Mouse (Mus musculus) mouse trophoblast stem cell (cell line): ENCODE measurements around the gene Fbln2.

ENCODE experiments used
- in situ Hi-C, 2 experiments: fragments of 300-500 bp; cut with MseI, MboI; formaldehyde crosslinking; loops; 2 replicates in 1 of 2; 3 replicates in 1 of 2; pipeline ENCODE4 v1.15.1; 2025

Fbln2 gene

DNA sequence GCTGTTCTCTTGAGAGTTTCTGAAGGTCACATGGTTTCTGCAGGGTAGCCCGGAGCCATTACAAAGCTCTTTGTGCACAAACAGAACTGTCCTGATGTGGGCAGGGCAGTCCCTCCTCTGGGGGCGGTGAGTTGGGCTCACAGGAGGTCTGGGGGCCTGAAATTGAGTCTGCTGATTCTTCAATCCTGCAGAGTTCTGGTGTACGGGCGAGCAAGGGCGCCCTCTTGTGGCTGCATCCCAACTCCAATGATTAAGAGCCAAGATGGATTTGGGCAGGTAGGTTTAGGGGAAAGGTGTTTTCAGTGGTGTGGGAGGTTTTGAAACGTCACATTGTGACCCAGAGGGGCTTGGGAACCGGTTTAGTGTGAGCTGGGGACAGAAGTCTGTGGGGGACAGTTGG lies 65.3 kb downstream of the Fbln2 start:
- in situ Hi-C loops: loop anchor here (5.0 kb wide), 2 partner anchors 95 to 115 kb away; no protein-coding TSS in a partner anchor

DNA sequence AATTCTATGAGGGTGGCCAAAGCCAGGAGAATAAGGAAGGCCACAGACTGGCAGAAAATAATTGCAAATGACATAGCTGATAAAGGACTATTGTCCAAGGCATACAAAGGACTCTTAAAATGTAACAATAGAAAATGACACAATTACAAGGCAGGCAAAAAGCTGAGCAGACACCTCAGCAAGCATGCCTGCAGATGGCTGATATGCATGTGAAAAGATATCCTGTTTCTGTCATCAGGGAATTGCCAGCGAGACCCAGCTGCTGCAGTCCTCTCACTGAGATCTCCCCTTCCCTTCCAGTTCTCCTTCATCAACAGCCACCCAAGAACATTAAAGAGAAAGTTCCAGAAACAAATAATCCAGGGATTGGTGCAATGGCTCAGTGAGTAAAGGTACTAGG lies 66.0 kb downstream of the Fbln2 start:
- in situ Hi-C loops: loop anchor here (5.0 kb wide), 2 partner anchors 96 to 116 kb away; no protein-coding TSS in a partner anchor

DNA sequence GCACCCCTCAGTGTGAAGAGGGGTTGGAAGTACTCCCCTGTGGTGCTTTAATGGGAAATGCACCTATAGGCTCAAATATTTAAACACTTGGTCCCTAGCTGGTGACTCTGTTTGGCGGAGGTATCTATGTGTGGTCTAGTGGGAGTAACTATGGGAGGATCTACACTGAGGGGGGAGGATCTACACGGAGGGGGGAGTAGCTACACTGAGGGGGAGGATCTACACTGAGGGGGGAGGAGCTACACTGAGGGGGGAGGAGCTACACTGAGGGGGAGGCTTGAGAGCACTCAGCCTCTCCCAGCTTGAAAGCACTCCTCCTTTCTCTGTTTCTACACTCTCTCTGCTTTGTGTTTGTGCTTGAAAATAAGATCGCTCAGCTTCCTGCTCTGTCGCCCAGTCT lies 67.2 kb downstream of the Fbln2 start:
- in situ Hi-C loops: loop anchor here (5.0 kb wide), 2 partner anchors 97 to 117 kb away; no protein-coding TSS in a partner anchor

DNA sequence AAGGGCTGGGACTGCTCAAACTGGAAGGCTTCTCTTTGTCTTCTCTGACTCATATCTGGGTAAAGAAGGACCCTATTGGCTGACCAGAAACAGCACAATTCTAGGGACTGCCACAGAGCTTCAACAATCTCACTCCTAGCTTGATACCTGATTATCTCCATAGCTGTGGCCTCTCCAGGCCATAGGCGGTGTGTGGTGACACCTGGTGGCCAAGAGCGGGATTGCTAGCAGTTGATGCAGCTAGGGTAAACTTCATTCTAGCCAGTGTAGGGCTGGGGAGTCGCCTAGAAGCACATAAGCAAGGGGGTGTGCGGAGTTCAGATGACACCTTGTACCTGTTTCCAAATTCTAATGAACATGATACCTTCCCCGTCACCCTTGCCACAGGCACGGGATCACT lies 69.0 kb downstream of the Fbln2 start:
- in situ Hi-C loops: no loop called here

DNA sequence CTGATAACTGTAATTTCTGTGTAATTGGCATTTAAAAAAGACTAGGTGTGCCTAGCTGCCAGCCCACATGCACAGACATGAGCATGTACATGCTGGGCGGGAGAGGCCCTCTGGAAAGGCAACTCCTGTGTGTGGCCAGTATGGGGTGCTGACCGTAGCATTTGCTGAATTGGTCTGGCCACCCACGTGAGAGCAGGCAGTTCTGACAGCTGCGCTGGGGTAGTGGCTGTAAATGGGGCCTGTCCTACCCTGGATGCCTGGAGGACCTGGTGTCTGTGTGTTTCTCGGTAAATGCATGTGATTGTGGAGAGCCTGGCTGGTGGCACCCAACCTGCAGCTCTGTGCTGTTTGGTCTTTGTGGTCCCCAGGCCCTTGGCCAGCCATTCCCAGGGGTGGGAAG lies 69.5 kb downstream of the Fbln2 start:
- in situ Hi-C loops: no loop called here

DNA sequence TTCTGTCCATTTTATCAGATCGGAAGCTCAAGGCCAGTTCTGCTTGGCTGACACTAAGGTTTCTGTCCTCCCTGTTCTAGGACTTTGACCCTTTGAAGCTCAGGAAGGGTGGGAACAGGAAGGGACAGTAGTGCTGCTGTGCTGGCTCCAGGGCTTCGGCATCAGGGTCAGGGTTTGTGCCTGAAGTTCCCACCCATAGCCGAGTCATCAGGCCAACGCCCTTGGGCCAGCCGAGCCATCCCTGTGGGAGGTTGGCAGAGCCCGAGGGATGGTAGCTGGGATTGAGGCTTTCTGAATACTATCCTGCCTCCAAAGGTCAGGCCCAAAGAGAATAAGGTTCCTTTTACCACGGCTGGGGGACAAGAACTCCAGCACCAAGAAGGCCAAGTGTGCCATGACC lies 70.8 kb downstream of the Fbln2 start:
- in situ Hi-C loops: no loop called here

DNA sequence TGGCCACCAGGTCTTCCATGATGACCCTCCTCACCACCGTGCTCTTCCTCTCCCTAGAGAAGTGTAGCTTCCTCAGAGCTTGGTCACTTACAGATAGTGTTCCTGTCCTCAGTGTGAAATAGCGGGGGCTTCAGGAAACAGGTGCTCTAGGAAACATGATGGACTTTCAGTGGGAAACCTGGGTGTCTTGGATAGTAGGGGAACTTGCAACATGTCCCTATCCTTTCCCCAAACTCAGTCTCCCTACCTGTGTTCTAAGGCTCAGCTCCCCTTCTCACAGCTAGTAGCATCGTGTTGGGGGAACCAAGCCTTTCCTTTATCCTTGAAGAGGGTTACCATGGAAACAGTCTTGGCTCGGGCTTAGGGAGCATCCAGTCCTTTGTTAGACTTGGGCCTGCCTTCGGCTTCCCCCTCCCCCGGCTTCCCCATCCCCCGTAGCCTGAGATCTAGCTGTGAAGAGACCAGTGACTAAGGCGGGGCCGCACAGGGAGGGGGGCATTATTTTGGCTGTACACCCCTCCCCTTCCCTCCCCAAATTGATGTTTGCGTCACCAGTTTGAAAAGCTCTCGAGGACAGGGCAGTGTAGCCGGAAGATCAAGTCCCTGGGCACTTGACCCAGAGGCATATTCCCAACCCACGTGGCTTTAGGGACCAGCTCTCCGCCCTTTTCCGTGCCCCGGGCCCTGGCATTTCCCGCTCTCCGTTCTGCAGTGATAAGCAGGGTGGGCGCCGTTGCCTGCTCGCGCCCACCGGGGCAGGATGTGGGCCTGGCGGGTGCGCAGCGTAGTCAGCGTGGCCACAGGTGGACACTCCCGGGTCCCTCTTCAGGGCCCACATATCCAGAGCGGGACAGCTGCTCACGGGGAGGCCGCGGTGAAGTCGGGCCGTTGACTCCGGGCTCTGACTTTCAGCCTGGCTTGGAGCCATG lies 72.5 kb downstream of the Fbln2 start:
- in situ Hi-C loops: loop anchor here (5.0 kb wide), 1 partner anchor 128 kb away; the partner anchor contains the start of gene Wnt7a (in 2 of the 2)

DNA sequence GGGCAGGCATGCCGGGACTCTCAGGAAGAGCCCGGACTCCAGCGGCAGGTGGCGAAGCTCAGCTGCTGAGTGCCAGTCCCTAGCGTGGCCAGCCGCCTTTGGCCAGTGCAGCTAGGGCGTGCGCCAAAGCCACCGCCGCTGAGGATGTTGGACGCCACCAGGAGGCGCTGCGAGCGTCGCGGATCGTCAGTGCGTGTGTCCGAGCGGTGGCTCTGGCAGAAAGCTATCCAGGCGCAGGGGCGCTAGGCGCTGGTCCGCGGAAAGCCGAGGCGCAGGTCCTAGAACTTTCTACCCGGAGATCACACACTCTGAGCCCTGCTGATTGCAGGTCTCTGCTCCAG lies 73.2 kb downstream of the Fbln2 start:
- in situ Hi-C loops: loop anchor here (5.0 kb wide), 1 partner anchor 127 kb away; the partner anchor contains the start of gene Wnt7a (in 2 of the 2)

DNA sequence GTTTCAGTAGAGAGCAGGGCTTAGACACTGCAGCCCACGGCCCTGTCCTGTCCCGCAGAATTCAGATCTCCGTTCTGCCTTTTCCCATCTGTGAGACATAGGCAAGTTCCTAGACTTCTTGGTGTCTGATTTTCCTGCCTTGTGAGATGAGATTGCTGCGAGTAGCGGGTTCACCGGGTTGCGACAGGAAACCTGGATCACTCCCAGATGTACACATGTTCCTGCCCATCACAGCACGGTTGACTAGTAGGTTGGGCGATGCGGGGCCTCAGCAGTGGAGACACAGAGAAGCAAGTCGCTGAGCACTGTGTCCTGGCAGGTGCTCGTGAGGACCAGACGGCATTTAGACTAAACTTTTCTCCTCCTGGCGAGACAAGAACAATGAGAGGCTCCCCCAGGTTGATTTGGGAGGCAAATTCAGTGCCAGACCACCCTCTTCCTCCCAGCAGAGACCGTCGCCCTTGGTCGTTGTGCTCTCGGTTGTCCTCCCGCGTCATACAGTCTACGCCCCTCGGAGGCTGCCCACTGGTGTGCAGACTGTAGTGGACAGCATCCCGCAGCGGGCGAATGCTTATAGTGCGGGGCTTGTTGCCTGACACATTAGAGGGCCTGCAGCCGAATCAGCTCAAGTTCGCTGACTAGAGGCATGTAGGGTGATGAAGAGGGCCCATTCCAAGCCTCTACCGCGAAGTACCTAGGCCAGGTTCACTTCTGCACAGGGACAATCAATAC lies 73.7 kb downstream of the Fbln2 start:
- in situ Hi-C loops: loop anchor here (5.0 kb wide), 1 partner anchor 126 kb away; the partner anchor contains the start of gene Wnt7a (in 2 of the 2)

DNA sequence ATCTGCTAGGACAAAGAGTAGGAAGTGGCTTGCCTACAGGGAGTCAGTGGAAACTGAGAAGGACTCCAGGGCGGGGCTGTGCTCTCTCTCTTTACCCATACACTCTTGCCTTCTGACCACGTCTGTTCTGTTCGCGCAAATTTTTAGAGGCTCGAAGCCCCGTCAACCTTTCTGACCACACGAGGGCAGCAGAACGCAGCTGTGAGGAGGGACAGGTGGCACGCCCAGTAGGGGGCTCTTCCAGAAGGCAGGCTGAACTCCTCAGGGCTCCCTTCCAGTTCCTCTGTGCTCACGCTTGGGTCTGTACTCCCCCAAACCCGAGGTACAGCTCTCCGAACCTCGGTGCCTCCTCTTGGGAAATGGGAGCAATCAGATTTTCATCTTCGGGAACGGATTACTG lies 74.4 kb downstream of the Fbln2 start:
- in situ Hi-C loops: loop anchor here (5.0 kb wide), 1 partner anchor 126 kb away; the partner anchor contains the start of gene Wnt7a (in 2 of the 2)

DNA sequence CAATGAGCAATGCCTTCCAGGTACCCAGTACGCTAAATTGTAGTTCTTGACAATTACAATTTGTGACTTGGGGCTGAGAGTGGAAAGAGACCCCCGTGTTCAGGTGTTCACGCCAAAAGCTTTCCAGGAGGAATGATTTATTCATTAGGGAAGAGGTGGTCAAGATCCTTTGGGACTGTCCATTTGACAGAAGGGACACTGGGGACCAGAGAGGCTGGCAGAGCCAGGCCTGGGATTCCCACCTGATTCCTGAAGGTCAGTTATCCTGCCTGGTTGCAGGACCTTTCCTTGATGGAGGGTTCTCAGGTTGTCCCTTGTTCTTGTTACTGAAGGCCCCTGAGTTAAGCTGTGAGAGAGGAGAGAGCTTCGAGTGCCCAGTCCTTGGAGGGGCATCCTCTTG lies 74.9 kb downstream of the Fbln2 start:
- in situ Hi-C loops: loop anchor here (5.0 kb wide), 1 partner anchor 125 kb away; the partner anchor contains the start of gene Wnt7a (in 2 of the 2)

DNA sequence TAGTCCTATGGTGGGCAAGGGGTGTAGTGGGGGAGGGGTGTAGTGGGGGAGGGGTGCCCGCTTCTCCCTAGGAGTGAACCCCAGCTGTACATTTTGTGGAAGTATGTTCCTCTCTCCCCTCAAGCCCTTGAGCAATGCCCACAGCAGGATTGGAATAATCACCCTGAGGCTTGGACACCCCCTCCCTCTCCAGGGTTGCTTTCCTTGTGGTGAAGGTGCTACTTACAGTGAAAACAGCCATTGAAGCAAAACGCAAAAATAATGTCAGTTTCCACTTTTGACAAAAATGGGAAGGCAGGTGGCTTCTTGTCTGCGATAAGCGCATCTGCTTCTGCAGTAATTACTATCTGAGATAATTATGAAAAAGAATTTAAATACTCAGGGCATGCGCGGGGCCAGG lies 75.4 kb downstream of the Fbln2 start:
- in situ Hi-C loops: loop anchor here (5.0 kb wide), 1 partner anchor 125 kb away; the partner anchor contains the start of gene Wnt7a (in 2 of the 2)

DNA sequence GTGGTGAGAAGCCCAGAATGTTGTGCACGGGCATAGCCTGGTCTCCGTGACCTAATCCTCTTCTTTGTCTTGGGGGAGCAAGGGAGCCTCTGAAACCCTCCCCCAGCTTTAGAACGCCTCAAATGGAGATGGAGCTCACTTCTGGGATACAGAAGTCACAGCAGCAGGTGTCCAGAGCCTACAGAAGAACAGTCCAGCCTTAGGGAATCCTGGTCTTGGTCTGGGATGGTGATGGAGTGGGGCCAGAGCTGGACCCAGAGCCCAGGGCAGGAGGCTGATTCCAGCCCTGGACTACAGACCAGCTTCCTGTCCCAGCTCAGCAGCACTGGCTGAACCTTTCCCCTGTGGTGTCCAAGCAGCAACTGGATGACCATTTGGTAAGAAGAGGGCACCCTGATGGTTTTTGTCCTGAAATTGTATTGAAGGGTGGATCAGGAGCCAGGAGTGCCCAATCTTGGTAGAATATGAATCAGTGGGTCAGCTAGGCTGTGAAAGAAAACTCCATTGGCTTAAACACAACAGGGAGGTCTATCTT lies 76.1 kb downstream of the Fbln2 start:
- in situ Hi-C loops: loop anchor here (5.0 kb wide), 1 partner anchor 124 kb away; the partner anchor contains the start of gene Wnt7a (in 2 of the 2)

DNA sequence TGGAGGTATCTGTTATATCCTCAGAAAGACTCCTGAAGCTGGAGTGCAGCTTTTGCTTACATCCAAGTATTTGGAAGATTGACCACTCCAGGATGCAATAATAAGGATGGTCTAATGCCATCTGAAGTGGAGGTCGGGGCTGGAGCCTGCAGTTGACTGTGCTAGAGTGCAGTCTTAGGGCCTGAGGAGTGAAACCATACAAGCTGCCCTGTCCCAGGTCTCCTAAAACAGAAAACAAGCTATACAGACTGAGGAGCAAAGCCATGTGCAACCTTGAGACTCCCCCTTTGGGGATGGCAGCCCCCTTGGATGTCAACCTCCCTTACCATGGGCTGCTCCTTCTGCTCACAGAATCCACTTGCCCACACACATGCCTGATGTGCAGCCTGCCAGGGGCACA lies 76.7 kb downstream of the Fbln2 start:
- in situ Hi-C loops: loop anchor here (5.0 kb wide), 1 partner anchor 123 kb away; the partner anchor contains the start of gene Wnt7a (in 2 of the 2)

DNA sequence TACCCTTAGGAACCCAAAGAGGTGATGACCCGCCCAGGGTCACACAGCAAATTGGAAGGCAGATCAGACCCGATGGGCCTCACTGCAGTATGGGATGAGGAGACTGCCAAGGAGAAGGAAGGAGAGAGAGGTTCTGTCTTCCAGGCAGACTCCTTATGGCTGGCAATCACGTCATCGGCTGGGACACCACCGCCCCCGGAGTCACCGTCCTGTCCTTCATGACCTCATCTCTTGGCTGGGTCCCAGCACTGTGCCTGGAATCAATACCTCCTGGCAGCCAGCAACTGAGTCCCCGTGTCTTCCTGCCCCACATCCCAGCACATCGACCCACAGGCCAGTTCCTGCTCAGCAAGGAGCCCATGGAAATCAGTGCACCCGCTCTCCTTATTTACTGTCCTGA lies 78.7 kb downstream of the Fbln2 start:
- in situ Hi-C loops: no loop called here

DNA sequence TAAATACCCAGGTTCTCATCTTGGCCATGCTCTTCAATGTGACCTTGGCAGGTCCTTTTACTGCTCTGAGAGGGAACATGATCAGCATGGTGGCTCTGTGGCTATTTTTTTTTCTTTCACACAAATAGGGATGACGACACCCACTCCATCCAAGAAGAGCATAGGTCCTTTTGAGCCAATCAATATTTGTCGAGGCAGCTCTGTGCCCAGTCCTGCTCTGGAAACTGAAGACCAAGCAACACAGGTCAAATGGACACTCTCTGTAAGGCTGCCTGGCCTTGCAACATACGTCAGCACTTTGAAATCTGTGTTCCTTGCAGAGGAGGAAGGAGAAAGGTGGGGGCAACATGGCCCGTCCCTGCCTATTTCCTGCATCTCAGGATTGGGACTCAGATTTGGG lies 83.2 kb downstream of the Fbln2 start:
- in situ Hi-C loops: no loop called here

DNA sequence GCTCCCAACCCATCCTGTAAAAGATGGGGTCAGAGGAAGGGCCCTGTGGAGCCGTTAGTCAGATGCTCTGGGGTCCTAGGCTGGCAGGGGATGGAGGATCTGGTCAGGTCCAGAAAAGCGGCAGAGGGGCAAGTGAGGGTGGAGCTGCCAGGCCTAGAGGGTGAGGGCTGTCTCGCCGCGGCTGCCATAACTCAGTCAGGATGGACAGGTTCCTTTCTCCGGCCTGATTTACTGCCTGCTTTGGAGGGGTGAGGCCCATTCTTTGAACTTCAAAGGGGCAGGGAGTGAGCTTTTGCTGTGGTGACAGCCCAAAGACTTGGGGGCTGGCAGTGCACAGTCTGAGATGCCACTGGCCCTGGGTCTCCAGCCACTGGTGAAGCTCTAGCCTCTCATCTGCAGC lies 86.6 kb downstream of the Fbln2 start:
- in situ Hi-C loops: no loop called here

DNA sequence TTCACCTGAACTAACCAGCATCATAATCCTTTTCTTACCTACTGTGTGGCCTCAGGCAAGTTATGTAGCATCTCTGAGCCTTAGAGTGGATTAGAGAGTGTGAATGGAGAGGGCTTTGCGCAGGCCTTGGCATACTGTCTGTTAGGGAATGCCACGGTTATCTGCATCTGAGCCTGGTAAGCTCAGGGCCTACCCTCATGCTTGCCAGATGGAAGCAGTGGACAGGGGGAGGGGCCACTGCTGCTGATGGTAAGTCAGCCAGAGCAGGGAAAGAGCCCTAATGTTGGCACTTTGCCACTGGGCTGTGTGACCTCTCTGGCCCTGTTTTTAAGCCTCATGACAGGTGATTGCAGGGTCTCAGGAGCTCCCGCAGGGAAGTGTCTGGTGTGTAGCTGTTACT lies 87.8 kb downstream of the Fbln2 start:
- in situ Hi-C loops: no loop called here

DNA sequence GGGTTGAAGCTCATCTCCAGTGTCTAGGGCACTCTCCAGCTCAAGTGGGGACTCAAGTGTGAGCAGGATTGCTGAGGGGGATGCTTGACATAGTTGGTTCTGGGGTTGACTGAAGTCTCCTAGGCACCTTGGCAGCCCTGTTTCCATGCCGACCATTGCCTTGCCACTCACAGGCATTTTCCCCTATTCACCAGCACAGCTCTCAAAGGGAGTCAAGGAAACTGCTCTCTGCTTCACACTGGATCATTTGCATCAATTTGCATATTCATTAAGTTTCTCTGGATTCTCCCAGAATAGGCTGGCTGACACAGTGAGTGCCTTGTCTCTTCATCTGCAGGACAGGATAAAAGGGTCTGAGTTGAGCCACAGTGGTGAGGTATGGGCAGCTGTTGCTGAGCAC lies 89.6 kb downstream of the Fbln2 start:
- in situ Hi-C loops: no loop called here

DNA sequence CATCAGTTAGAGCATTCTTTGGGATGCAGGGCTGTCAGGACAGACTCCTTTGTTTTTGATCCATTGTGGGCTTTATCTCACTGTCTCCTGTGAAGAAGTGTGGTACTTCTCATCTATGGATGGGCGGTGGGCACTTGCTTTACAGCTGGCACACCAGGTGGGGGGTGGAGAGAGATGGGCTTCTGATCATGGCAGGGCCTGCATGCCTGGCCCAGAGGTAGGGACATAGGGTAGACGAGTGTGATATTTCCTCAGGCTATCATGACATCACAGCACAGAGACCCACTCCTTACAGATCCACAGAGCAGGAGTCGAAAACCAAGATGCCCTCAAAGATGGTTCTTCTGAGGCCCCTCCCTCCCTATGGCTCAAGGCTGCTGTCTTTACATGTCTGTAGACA lies 90.1 kb downstream of the Fbln2 start:
- in situ Hi-C loops: no loop called here

DNA sequence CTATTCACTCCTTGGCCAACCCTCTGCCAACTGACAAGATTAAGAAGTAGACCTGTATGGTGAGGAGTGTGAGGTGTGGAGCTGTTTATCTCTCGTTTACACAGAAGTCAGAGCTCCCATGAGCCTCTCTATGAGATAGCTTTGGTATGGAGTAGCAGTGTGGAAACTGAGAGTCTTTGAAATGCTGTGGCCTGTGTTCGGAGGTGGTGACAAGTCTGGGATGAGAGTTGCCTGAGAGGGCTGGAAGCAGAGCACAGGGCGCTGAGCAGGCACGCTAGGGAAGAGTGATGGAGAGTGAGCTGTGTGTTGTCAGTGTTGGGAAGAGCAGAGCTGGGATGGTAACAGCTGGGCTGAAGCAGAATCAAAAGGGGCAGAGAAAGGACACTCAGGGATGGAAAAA lies 91.9 kb downstream of the Fbln2 start:
- in situ Hi-C loops: no loop called here

DNA sequence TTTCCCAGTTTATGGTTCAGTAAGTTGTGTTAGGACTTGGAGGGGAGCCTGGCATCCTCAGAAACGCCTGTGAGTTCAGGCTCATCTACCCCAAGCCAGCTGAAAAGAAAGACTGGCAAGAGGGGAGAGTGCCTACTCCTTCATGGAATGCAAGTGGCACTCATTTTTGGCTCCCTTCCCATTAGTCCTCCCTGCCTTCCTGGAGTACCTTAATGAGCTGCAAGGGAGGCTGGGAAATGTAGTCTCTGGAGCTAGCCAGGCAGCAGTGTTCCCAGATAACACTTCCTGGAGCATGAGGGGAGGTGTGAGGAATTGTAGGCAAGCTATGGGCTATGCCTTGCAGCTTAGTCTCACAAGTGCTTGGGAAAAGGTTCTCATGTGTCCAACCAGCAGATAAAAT lies 95.7 kb downstream of the Fbln2 start:
- in situ Hi-C loops: no loop called here
